ENCODE assay signal across 8 mouse cellular contexts in the genomic region with DNA sequence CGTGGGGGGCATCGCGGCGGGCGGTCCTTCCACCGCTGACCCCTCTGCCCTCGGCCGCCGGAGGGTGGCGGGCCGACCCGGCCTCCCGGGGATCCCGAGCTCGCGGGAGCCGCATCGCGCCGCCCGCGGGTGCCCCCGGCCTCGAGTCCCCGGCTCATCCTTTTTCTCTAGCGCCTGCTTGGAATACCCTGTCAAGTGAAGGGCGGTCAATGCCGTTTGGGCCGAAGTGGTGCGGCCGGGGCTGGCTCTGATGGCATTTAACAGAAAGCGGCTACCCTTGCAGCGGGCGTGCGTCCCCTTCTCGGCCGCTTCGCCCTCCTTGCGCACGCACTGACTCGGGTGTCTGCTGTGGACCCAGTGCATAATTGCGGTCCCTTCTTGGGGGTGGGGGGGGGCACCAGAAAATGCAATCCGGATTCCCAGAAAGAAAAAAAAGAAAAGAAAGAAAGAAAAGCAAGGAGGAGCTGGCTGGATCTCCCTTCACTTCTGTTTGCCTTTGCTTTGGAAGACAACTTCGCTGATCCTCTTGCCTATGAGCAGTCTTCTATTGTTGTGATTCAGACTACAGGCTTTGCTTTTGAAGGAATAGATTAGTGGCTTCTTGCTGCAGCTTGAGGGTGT. TPM values are rescaled to one million over a fixed set of nuclear protein-coding genes. Genes with fewer than 3 reads are reported as not detected.
A peak's percentile ranks its signal among the peaks of the same experiment; 100 is the strongest.
DNase-seq lines count a peak whose midpoint lies in the region; ATAC-seq and TF ChIP-seq lines count a peak whose summit lies in the region.

No protein-coding gene starts in this region.

- DNase-seq in ovary, adult 18-20 months (ENCODE audit: low spot score): peak; percentile 23
- DNase-seq in ovary, postnatal 14 days (ENCODE audit: low spot score): no peak
- no peak for DNase-seq in liver, embryonic 14.5 days (ENCODE audit: low read depth in 3 of 3, low spot score in 3 of 3)

- TF ChIP-seq POLR2A in bone marrow macrophage, adult 2 months (IDR thresholded peaks at IDR 0.05; ENCODE audit: borderline replicate concordance, low read depth, low read length): no peak

- peak overlapping the region; percentile 99 for H3K9ac ChIP-seq in forebrain, embryonic 13.5 days
- H3K9ac ChIP-seq in hindbrain, embryonic 16.5 days (ENCODE audit: low read depth, low read length): peak overlapping the region; percentile 94
- H3K9ac ChIP-seq in liver, embryonic 14.5 days (replicated peaks): peak overlapping the region; percentile 23; the same call in 1 of the 2 replicates
- peak overlapping the region; percentile 78 for H3K9ac ChIP-seq in neural tube, embryonic 15.5 days (replicated peaks)

- peak overlapping the region; percentile 81 for H3K27ac ChIP-seq in bone marrow macrophage, adult 2 months (ENCODE audit: insufficient read depth, low read depth, low read length)
- H3K27ac ChIP-seq in forebrain, embryonic 13.5 days: peak overlapping the region; percentile 94
- peak overlapping the region; percentile 96 for H3K27ac ChIP-seq in hindbrain, embryonic 16.5 days (ENCODE audit: low read depth, low read length)
- H3K27ac ChIP-seq in liver, embryonic 14.5 days: no peak overlapping the region
- peak overlapping the region; percentile 98 for H3K27ac ChIP-seq in neural tube, embryonic 15.5 days (replicated peaks)

- ATAC-seq in forebrain, embryonic 13.5 days: no peak
- no peak for ATAC-seq in hindbrain, embryonic 16.5 days
- no peak for ATAC-seq in liver, embryonic 14.5 days (ENCODE audit: insufficient read depth)
- peak; percentile 2; the same call in 1 of the 2 replicates for ATAC-seq in neural tube, embryonic 15.5 days (ENCODE audit: low FRiP score)
- no peak for ATAC-seq in erythroid progenitor cell, adult 5-6 weeks (replicated peaks; ENCODE audit: low FRiP score, poor library complexity, severe bottlenecking)

- TF ChIP-seq EP300 in liver, embryonic 14.5 days (IDR thresholded peaks at IDR 0.05; ENCODE audit: low read depth): no peak

- under 1% methylated on average over 28 of the region's 44 CpGs for WGBS in forebrain, embryonic 13.5 days
- WGBS in hindbrain, embryonic 16.5 days: under 1% methylated on average over 30 of the region's 44 CpGs
- under 1% methylated on average over 43 of the region's 44 CpGs for WGBS in liver, embryonic 14.5 days (ENCODE audit: insufficient replicate concordance)
- WGBS in neural tube, embryonic 15.5 days: under 1% methylated on average over 41 of the region's 44 CpGs

- H3K36me3 ChIP-seq in forebrain, embryonic 13.5 days (ENCODE audit: poor library complexity, severe bottlenecking): peaks cover under 1% of the 10 kb centered on the region; the same call in 1 of the 2 replicates
- no peaks in the 10 kb centered on the region for H3K36me3 ChIP-seq in hindbrain, embryonic 16.5 days (ENCODE audit: control insufficient read depth, insufficient read depth, low read length)
- H3K36me3 ChIP-seq in liver, embryonic 14.5 days (replicated peaks; ENCODE audit: control insufficient read depth, insufficient read depth, low read depth): no peaks in the 10 kb centered on the region
- no peaks in the 10 kb centered on the region for H3K36me3 ChIP-seq in neural tube, embryonic 15.5 days

- no peak for TF ChIP-seq CTCF in bone marrow macrophage, adult 2 months (IDR thresholded peaks at IDR 0.05; ENCODE audit: low read depth, low read length)
- no peak for TF ChIP-seq CTCF in liver, embryonic 14.5 days (IDR thresholded peaks at IDR 0.05; ENCODE audit: low read depth)

- H3K27me3 ChIP-seq in forebrain, embryonic 13.5 days: no peaks in the 10 kb centered on the region
- H3K27me3 ChIP-seq in hindbrain, embryonic 16.5 days (replicated peaks; ENCODE audit: control insufficient read depth, insufficient read depth, low read length): no peaks in the 10 kb centered on the region
- peaks cover 38% of the 10 kb centered on the region for H3K27me3 ChIP-seq in liver, embryonic 14.5 days (ENCODE audit: control insufficient read depth, insufficient read depth, low read length)
- no peaks in the 10 kb centered on the region for H3K27me3 ChIP-seq in neural tube, embryonic 15.5 days (replicated peaks)

- peak overlapping the region; percentile 94 for H3K4me3 ChIP-seq in bone marrow macrophage, adult 2 months (ENCODE audit: insufficient read depth, low read length)
- H3K4me3 ChIP-seq in forebrain, embryonic 13.5 days: peak overlapping the region; percentile 92
- H3K4me3 ChIP-seq in hindbrain, embryonic 16.5 days (ENCODE audit: low read length): peak overlapping the region; percentile 94
- H3K4me3 ChIP-seq in liver, embryonic 14.5 days (ENCODE audit: insufficient read depth in 1 of 2, low read depth in 2 of 2, low read length in 2 of 2): peak overlapping the region; percentile 60 to 72
- peak overlapping the region; percentile 84 for H3K4me3 ChIP-seq in neural tube, embryonic 15.5 days (replicated peaks)

- peaks cover 38% of the 10 kb centered on the region for H3K4me1 ChIP-seq in bone marrow macrophage, adult 2 months (ENCODE audit: control insufficient read depth, insufficient read depth, low read length)
- peaks cover 49% of the 10 kb centered on the region for H3K4me1 ChIP-seq in forebrain, embryonic 13.5 days
- peaks cover 31% of the 10 kb centered on the region for H3K4me1 ChIP-seq in hindbrain, embryonic 16.5 days (ENCODE audit: control insufficient read depth, insufficient read depth, low read depth, low read length)
- H3K4me1 ChIP-seq in liver, embryonic 14.5 days (replicated peaks; ENCODE audit: control insufficient read depth in 2 of 2, insufficient read depth in 2 of 2, low read length in 1 of 2): peaks cover 11 to 12% of the 10 kb centered on the region in 2 experiments
- peaks cover 52% of the 10 kb centered on the region for H3K4me1 ChIP-seq in neural tube, embryonic 15.5 days

- H3K4me2 ChIP-seq in forebrain, embryonic 13.5 days: peak overlapping the region; percentile 77
- H3K4me2 ChIP-seq in hindbrain, embryonic 16.5 days (ENCODE audit: low read length): peak overlapping the region; percentile 64
- H3K4me2 ChIP-seq in liver, embryonic 14.5 days (ENCODE audit: low read depth): peak overlapping the region; percentile 79
- peak overlapping the region; percentile 71 for H3K4me2 ChIP-seq in neural tube, embryonic 15.5 days

- no peaks in the 10 kb centered on the region for H3K9me3 ChIP-seq in forebrain, embryonic 13.5 days (replicated peaks)
- H3K9me3 ChIP-seq in hindbrain, embryonic 16.5 days (ENCODE audit: control insufficient read depth, low read length): no peaks in the 10 kb centered on the region
- H3K9me3 ChIP-seq in liver, embryonic 14.5 days (ENCODE audit: control insufficient read depth, low read length): no peaks in the 10 kb centered on the region
- H3K9me3 ChIP-seq in neural tube, embryonic 15.5 days (replicated peaks): no peaks in the 10 kb centered on the region

RNA-seq across cellular contexts. Expression of a gene that starts 0.8 kb away (rescaled TPM):
- polyA plus RNA-seq in bone marrow macrophage, adult 2 months (2012; ENCODE audit: insufficient read depth, insufficient read length, missing spikeins): 110 and 130 TPM in 2 replicates
- polyA plus RNA-seq in forebrain, embryonic 13.5 days (2015; fragmentation: Nextera tagmentation; extraction: Ambion mirVana): 50.8 and 53.3 TPM in 2 replicates
- polyA plus RNA-seq in hindbrain, embryonic 16.5 days (2015; fragmentation: Nextera tagmentation; extraction: Ambion mirVana): 49.6 and 52.7 TPM in 2 replicates
- 46.8 and 54.4 TPM in 2 replicates for polyA plus RNA-seq in liver, embryonic 14.5 days (2012; rRNA removed)
- 30.6 and 31.4 TPM in 2 replicates for polyA plus RNA-seq in liver, embryonic 14.5 days (2014; fragmentation: Nextera tagmentation; extraction: Ambion mirVana)
- 44.5 and 48.6 TPM in 2 replicates for polyA plus RNA-seq in neural tube, embryonic 15.5 days (2015; fragmentation: Nextera tagmentation; extraction: Ambion mirVana)
- 133 and 192 TPM in 2 replicates for total RNA-seq in erythroid progenitor cell, adult 5-6 weeks (2015; ENCODE audit: low replicate concordance)
- 435 and 485 TPM in 2 replicates for total RNA-seq in erythroid progenitor cell, adult 5-6 weeks (2017; ENCODE audit: low replicate concordance)

RNA-seq across cellular contexts. Expression of a gene that starts 1.2 kb away (rescaled TPM):
- 55.0 and 61.5 TPM in 2 replicates for polyA plus RNA-seq in bone marrow macrophage, adult 2 months (2012; ENCODE audit: insufficient read depth, insufficient read length, missing spikeins)
- 93.0 and 98.0 TPM in 2 replicates for polyA plus RNA-seq in forebrain, embryonic 13.5 days (2015; fragmentation: Nextera tagmentation; extraction: Ambion mirVana)
- polyA plus RNA-seq in hindbrain, embryonic 16.5 days (2015; fragmentation: Nextera tagmentation; extraction: Ambion mirVana): 105 and 115 TPM in 2 replicates
- polyA plus RNA-seq in liver, embryonic 14.5 days (2012; rRNA removed): 12.1 and 17.9 TPM in 2 replicates
- 29.7 and 32.3 TPM in 2 replicates for polyA plus RNA-seq in liver, embryonic 14.5 days (2014; fragmentation: Nextera tagmentation; extraction: Ambion mirVana)
- polyA plus RNA-seq in neural tube, embryonic 15.5 days (2015; fragmentation: Nextera tagmentation; extraction: Ambion mirVana): 98.8 and 113 TPM in 2 replicates
- total RNA-seq in erythroid progenitor cell, adult 5-6 weeks (2015; ENCODE audit: low replicate concordance): 49.7 and 69.6 TPM in 2 replicates
- 79.6 and 125 TPM in 2 replicates for total RNA-seq in erythroid progenitor cell, adult 5-6 weeks (2017; ENCODE audit: low replicate concordance)

RNA-seq across cellular contexts. Expression of a gene that starts 41.4 kb away (rescaled TPM):
- polyA plus RNA-seq in bone marrow macrophage, adult 2 months (2012; ENCODE audit: insufficient read depth, insufficient read length, missing spikeins): 12.2 and 14.5 TPM in 2 replicates
- 23.6 and 24.9 TPM in 2 replicates for polyA plus RNA-seq in forebrain, embryonic 13.5 days (2015; fragmentation: Nextera tagmentation; extraction: Ambion mirVana)
- 19.4 and 21.5 TPM in 2 replicates for polyA plus RNA-seq in hindbrain, embryonic 16.5 days (2015; fragmentation: Nextera tagmentation; extraction: Ambion mirVana)
- polyA plus RNA-seq in liver, embryonic 14.5 days (2012; rRNA removed): 13.8 and 26.2 TPM in 2 replicates
- polyA plus RNA-seq in liver, embryonic 14.5 days (2014; fragmentation: Nextera tagmentation; extraction: Ambion mirVana): 32.0 and 32.8 TPM in 2 replicates
- 19.4 and 21.7 TPM in 2 replicates for polyA plus RNA-seq in neural tube, embryonic 15.5 days (2015; fragmentation: Nextera tagmentation; extraction: Ambion mirVana)
- total RNA-seq in erythroid progenitor cell, adult 5-6 weeks (2015; ENCODE audit: low replicate concordance): 97.3 and 123 TPM in 2 replicates
- total RNA-seq in erythroid progenitor cell, adult 5-6 weeks (2017; ENCODE audit: low replicate concordance): 212 and 232 TPM in 2 replicates

Comparison
In these comparisons a context has a peak if more than half of its experiments do, and no peak if none do; other contexts are left out.
1. H3K9ac ChIP-seq: peak in every context shown above with its lines; median percentile 99 in forebrain, embryonic 13.5 days; 94 in hindbrain, embryonic 16.5 days; 78 in neural tube, embryonic 15.5 days; 23 in liver, embryonic 14.5 days.